Mouse (Mus musculus) left cerebral cortex, adult 18-20 months (tissue): ENCODE data around the gene Trim56. TPM values are rescaled to one million over a fixed set of nuclear protein-coding genes. Genes with fewer than 3 reads are reported as not detected.

Source experiments
- DNase-seq, 2 experiments: peaks; one replicate each; pipeline ENCODE4 v3.0.0; 2021 to 2022; ENCODE audit warnings: low spot score in 2 of 2, mixed read lengths in 1 of 2
- total RNA-seq, 2 experiments: library from RNA; stranded (reverse); gene quantifications; 2 replicates each; pipeline ENCODE4 v1.2.3; 2021

Trim56 gene
- total RNA-seq, 2 experiments from 2014 or later: 4.2 to 4.7 TPM

DNA sequence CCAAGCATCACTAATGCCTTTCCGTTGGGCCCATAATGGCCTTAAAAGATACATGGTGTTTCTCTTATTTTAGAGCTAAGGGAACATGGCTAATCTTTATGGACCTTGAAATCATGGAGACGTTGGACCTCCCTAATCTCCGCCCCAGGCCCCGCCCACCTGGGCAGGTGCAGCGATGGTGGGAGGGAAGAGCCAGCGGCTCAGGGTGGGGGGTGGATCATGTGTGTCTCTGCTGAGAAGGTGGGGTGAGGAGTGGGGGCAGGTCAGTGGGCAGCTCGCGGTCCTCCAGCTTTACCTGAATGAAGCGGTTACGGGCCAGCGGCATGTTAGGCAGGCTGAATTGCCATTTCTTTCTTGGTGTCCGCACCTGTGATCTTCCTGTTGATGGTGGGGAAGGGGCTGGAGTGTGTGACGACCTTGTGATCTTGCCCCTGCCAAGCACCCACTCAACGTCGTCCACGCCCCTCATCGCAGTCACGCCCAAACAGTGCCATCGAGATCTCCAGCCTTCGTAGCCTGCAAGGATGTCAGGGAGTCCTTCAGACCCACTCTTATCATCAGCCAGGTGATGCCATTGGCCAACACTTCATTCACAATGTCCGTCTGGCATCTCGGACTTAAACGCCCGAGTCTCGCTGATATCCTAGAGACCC is 5.9 kb downstream of the Trim56 start:
- DNase-seq: no peak

GRCm38 (mm10) chr5:137108111-137108510 is 7.9 kb downstream of the Trim56 start:
- no peak for DNase-seq

DNA sequence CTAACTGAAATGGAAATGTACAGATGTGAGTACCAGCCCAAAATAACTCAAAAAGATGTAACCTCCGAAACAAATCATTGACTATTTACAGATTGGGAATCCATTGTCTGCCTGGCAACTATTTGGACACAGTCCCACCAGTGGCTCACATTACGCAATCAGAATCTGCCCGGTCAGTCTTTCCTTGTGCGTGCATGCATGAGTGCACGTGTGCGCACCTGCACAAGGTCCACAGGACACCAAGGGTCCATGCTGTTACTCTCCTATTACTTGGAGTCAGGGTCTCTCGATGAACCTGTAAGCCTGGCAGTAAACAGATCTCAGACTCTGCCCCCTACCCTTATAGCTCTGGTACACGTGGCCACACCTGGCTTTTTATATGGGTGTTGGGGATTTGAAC is 8.3 kb downstream of the Trim56 start:
- no peak for DNase-seq

GRCm38 (mm10) chr5:137107024-137107423 is 9.0 kb downstream of the Trim56 start:
- peak; percentile 88 to 89 for DNase-seq

- no peak for DNase-seq
These were observed 9.6 kb downstream of the Trim56 start for GRCm38 (mm10) chr5:137106434-137106833.

GRCm38 (mm10) chr5:137103969-137104368 is 12.0 kb downstream of the Trim56 start:
- DNase-seq: no peak

DNA sequence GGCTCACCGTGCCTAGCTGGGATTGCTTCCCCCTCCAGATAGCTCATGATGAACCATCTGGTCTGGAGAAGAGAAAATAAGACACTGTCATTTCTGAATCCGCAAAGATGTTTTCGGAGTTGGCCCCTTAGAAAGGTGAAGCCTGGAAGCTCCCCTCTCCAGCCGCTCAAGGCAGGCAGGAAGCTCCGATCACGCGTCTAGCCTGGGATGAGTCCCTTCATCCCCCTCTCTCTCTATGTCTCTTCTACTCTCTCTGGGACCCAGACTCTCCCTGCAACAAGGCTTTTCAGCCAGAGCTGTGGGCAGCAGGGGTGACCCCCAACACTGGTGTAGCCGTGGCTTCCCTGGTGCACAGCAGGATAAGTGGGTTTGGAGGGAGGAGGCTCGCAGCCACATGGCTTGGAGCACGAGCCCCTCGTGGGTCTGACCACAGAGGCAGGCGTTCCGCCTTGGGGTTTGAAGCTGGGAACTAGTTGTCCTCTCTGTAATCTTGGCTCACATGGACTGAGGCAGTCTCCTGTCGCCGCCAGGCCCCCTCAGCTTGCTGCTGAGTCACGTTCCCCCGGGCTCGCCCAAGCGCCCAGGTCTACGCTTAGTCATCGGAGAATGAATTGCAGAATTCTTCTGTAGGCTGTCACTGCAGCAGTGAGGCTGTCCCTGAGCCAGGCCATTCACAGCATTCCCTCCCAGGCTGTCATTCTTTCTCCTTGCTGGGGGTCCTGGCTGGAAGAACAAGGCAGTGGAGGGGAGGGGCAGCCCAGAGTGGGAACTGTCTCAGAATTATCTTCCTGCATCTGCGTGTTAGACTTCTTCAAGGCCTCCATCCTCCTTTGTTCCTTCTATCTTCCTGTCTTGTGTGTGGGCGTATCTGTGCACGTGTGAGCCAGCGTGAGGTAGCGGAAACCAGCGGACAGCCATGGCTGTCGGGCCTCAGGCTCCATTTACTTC is 13.2 kb downstream of the Trim56 start:
- peak; percentile 67 to 84 for DNase-seq

GRCm38 (mm10) chr5:137102078-137102477 is 13.9 kb downstream of the Trim56 start:
- no peak for DNase-seq

- no peak for DNase-seq
These were observed 15.3 kb downstream of the Trim56 start for GRCm38 (mm10) chr5:137100660-137101059.

- no peak for DNase-seq
These were observed 17.6 kb downstream of the Trim56 start for GRCm38 (mm10) chr5:137098418-137098817.

GRCm38 (mm10) chr5:137096037-137096436 is 20.0 kb downstream of the Trim56 start:
- DNase-seq: peak; percentile 55 to 57

- no peak for DNase-seq
These were observed 20.9 kb downstream of the Trim56 start for GRCm38 (mm10) chr5:137095135-137095534.

DNA sequence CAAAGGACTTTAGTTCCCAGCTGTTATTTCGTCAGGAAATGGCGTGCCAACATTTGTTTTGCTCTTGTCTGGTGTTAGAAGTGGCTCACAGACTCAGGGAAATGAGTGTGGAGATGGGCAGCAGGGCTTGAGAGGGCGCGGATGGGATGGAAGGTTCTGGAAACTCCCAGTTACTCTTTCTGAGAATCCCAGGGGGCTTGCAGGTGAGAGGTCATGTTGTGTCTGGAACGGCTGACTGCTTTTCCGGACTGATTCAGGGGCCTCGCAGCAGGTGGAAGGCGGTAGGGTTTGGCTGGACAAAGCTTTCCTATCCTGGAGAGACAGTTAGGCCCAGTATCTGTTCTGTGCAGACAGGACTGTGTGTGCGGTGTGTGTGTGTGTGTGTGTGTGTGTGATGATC is 22.3 kb downstream of the Trim56 start:
- DNase-seq: no peak

GRCm38 (mm10) chr5:137091560-137091959 is 24.4 kb downstream of the Trim56 start:
- no peak for DNase-seq

- no peak for DNase-seq
These were observed 25.1 kb downstream of the Trim56 start for GRCm38 (mm10) chr5:137090870-137091269.

GRCm38 (mm10) chr5:137087410-137087809 is 28.6 kb downstream of the Trim56 start:
- DNase-seq: no peak

- no peak for DNase-seq
These were observed 30.3 kb downstream of the Trim56 start for GRCm38 (mm10) chr5:137085731-137086130.

GRCm38 (mm10) chr5:137085021-137085420 is 31.0 kb downstream of the Trim56 start:
- no peak for DNase-seq

DNA sequence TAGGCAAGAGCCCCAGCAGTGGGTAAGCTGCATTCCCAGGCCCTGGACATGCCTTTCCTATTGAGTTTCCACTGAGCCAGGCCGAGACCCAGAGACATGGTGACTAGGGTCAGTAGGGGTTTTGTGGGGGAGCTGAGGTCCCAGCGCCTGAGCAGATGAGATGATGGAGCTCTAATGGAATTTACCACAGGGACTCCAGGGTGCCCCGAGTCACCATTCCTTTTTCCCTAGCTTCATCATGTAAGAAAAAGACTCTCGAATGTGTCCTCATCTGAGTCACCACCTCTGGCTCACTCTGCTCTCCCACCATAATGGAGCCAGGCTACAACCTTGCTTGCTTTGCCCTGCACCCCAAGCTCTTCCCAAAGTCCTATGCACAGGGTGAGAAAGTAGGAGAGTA is 33.0 kb downstream of the Trim56 start:
- DNase-seq: no peak

DNA sequence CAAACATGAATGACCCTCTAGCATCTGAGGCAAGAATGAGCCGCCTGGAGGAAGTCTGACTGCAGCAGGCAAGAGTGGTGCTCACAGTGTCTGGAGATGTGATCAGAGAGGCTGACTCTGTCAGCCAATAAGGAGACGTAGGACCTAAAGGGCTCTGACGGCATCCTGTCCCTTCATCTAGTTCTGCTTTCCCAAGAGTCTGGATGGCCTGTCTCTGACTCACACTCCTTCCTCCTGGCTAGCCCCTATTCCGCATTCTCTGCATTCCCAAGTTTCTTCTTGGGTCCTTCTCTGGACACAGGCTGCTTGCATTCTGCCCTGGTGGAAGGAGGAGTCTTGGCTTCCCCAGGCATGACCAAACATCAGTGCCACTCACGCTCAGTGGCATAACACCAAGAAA is 36.2 kb downstream of the Trim56 start:
- no peak for DNase-seq

DNA sequence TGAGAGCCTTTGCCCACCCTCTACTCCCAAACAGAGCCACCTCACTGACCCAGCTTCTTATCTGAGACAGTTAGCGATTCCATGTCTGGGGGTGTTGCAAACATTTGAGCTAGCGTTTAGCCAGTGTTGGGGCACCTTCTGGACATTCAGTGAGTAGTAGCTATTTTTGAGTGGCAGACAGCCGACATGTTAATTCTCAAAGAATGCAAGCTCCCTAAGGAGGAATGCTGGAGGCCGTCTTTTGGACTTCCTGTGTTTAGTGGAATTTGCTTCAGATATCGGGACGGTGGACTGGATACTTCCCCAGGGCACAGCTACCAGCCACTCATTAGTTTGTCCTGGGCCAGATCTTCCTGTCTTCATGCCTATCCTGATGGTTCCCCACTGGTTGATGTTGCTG is 37.4 kb downstream of the Trim56 start:
- DNase-seq: no peak

DNA sequence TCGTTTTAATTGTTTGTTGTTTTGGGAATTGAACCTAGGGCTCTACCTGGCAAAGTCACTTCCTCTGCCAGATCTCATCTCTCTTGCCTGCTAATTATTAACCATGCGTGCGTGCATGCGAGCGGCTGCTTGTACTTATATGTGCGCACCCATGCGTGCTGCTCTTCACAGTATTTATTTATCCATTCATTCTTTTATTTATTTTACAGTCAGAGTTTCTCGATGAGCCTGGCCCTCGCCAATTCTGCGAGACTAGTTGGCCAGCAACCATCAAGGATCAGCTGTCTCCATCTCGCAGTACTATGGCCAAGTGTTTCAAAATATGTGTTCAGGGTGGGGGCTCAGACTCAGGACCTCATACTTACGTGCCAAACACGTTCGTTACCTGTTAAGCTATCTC is 38.0 kb downstream of the Trim56 start:
- DNase-seq: no peak
